Mouse (Mus musculus): ENCODE data around the gene Hinfp.

Hinfp gene

DNA sequence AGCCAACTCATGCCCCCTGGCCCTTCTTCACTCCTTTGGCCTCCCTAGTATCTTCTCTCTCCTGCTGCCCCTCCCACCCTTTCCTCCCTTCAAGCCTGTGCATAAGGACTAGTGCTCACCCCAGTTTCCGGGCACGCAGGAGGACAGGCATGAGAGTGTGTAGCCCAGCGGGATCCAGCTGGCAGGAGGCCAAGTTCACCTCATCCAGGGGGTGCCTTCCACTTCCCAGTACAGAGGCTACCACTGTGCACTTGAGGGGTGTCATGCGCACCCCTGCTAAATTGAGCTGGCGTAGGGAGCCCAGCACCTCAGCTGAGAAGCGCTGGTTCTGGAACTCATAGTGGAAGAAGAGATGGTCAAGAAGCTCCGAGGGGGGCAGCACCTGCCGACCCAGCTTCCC is 49.3 kb downstream of the Hinfp start:
- no peak for DNase-seq (ENCODE audit: low spot score)

GRCm38 (mm10) chr9:44255136-44255521 is 50.3 kb downstream of the Hinfp start:
- no peak for DNase-seq (ENCODE audit: low spot score)

DNA sequence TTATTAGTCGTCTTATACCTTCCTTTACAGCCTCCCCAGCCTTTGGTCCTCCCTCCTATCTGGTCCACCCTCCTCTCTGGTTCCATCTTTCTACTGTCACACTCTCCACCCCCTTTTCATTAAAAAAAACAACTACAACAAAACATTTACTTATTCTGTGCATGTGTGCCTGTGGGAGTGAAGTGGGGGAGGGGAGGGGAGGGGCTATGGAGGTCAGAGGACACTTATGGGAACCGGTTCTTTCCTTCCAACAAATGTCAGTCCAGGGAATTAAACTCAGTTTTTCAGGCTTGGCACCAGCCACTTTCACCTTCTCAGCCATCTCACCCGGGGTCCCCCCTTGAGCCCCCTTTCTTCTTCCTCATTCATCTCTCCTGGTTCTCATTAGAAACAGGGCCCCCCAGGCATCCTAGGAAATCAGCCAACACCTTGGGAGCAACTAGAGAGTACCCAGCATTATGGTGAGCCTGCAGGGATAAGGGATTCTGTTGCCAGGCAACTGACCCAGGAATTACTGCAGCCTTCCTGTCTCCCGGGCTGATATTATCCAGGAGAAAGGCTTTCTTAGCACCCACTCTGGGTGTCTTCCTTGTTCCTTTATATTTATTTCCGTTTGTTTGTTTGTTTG is 50.8 kb downstream of the Hinfp start:
- DNase-seq (ENCODE audit: low spot score): no peak

DNA sequence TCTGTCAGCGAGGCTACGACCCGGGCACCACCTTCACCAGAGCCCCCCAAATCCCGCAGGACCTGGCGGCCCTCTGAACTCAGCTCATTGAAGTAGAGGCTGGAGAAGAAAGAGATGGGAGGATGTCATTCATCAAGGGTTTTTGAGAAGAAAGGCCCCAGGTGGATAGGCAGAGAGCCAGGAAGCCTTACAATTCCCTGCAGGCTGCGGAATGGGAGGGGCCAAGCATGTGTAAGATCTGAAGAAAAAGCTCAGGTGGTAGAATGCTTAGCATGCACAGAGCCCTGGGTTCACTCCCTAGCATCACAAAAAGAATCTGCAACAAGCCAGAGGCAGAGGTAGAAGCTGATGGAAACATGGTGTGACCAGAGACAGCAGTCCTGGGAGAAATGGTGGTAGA is 52.0 kb downstream of the Hinfp start:
- no peak for DNase-seq (ENCODE audit: low spot score)

DNA sequence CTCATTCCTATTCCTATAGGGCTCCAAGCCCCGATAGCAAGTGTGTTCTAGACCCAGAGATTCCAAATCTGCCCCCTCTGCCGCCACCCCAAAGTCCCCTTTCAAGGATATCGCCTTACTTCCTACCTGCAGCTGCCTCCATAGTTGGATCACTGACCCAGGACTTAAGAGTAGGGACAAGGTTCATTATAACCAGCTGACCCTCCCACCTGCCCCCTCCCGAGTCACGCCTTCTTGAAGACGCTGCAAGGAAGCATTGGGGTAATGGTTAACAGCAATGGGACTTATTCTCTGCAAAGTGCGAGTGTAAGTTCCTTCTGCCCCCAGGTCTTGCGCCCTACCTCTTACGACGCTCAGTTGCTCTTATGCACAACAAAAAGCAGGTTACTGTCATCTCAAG is 54.2 kb downstream of the Hinfp start, which contains the start of gene Pdzd3:
TSS of gene Pdzd3 (minus strand) at position 158 of the 400 bp plus-strand sequence.
- no peak for DNase-seq (ENCODE audit: low spot score)

GRCm38 (mm10) chr9:44250445-44250844 is 55.0 kb downstream of the Hinfp start:
- no peak for DNase-seq (ENCODE audit: low spot score)

GRCm38 (mm10) chr9:44249181-44250146 is 56.0 kb downstream of the Hinfp start:
- DNase-seq (ENCODE audit: low spot score): no peak

DNA sequence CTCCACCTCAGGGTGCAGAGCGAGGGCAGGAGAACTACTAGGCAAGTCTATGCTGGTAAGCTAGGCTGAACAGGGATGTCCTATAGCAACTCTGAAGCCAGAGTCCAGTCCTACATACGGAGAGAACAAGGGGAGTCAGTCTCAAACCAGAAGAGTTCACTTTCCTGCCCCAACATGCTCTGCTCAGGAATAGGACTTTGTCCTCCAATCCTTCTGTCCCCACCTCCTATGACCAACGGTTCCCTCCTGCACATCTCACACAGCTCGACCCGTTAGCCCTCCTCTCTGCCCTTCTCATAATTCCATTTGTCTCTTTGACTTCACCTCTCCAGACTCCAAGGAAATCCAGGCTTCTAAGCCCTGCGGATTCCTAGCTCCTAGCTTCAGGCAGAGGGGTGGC is 57.6 kb downstream of the Hinfp start:
- DNase-seq (ENCODE audit: low spot score): no peak

GRCm38 (mm10) chr9:44243621-44244020 is 61.9 kb downstream of the Hinfp start:
- no peak for DNase-seq (ENCODE audit: low spot score)
